Mouse (Mus musculus): ENCODE data around the gene Dusp16. TPM values are rescaled to one million over a fixed set of nuclear protein-coding genes. Genes with fewer than 3 reads are reported as not detected.

Dusp16 gene
- polyA plus RNA-seq, 1 experiment, result 3.3 TPM

DNA sequence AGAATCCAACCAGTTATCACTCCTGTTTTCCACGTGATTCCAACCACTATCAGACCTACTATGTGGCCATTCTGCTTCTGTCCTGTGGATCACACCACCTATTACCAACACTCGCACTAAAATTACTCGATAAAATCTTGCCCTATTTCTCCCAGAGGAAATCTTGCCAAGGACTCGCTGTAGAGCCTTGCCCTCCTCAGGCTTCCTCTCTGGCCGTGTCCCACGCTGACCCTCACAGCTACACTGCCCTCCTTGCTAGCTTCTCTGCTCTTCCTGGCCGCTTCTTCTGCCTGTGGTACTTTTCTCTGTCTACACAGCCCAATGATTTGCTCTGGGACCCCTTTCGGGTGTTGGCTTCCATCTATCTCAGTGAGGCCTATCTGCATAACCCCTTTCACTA is 59.6 kb downstream of the Dusp16 start:
- Histone ChIP-seq H3ac (ENCODE audit: control insufficient read depth, insufficient read length, low read depth) (no peak overlapping the region), H3K79me2 (ENCODE audit: control insufficient read depth, insufficient read depth) (no peaks in the 10 kb centered on the region), H3K79me3 (ENCODE audit: low read depth) (no peaks in the 10 kb centered on the region), H3K36me3 (ENCODE audit: control insufficient read depth, insufficient read depth) (no peaks in the 10 kb centered on the region), H3K27me3 (ENCODE audit: control insufficient read depth, insufficient read depth, insufficient read length) (no peaks in the 10 kb centered on the region), H3K4me3 (ENCODE audit: insufficient read depth, poor library complexity, severe bottlenecking) (no peak overlapping the region)
- TF ChIP-seq CEBPB (IDR thresholded peaks at IDR 0.05; ENCODE audit: low read depth) (no peak), CTCF (IDR thresholded peaks at IDR 0.05; ENCODE audit: control insufficient read depth, insufficient read depth, insufficient read length) (no peak), MAX (IDR thresholded peaks at IDR 0.05) (no peak), MYOD1 (IDR thresholded peaks at IDR 0.05; ENCODE audit: control insufficient read depth, insufficient read length, low read depth) (no peak), USF1 (IDR thresholded peaks at IDR 0.05; ENCODE audit: low read depth) (no peak)

DNA sequence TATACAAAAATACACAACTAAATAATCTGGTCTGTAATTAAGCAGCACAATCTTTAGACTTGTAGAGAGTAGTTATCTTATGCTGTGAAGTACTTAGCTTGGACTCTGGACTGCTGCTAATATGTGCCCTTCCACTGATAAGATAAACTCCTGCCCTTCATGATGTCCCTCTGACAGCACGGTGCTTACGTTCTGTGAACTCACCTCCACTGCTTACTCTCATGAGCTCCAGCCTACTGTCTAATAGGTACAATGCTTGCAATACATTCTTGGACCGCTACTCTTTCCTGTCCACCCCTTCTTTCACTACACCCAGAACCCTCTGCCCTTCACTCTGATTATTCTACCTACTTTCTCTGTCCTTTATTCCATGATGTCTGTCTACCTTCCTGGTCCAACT is 61.4 kb downstream of the Dusp16 start:
- no peak overlapping the region for H3K4me3 ChIP-seq (ENCODE audit: insufficient read depth, poor library complexity, severe bottlenecking)
- H3K27me3 ChIP-seq (ENCODE audit: control insufficient read depth, insufficient read depth, insufficient read length), result no peaks in the 10 kb centered on the region
- no peaks in the 10 kb centered on the region for H3K79me2 ChIP-seq (ENCODE audit: control insufficient read depth, insufficient read depth)
- no peaks in the 10 kb centered on the region for H3K36me3 ChIP-seq (ENCODE audit: control insufficient read depth, insufficient read depth)
- TF ChIP-seq CEBPB (IDR thresholded peaks at IDR 0.05; ENCODE audit: low read depth), result no peak
- TF ChIP-seq FOSL1 (IDR thresholded peaks at IDR 0.05; ENCODE audit: insufficient read depth, low read length, poor library complexity, severe bottlenecking), result no peak
- no peak overlapping the region for H3ac ChIP-seq (ENCODE audit: control insufficient read depth, insufficient read length, low read depth)
- no peaks in the 10 kb centered on the region for H3K79me3 ChIP-seq (ENCODE audit: low read depth)

DNA sequence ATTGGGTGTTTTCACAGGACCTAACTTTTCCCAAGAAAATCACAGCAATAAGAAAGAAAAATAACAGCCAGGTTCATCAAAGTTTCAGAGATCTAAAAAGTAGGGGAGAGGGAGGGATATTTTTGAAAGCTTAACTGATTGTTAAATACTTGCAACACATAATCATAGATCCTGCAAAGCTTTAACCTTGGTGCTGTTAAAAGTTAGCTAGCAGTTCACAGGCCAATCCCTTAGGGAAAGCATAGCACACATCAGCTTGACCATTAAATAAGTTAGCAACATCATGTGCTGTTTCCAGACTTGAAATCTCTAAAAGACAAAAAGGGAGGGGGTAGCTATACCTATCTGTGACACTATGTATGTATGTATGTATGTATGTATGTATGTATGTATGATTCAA is 67.0 kb downstream of the Dusp16 start:
- no peak for TF ChIP-seq CTCF (IDR thresholded peaks at IDR 0.05; ENCODE audit: control insufficient read depth, insufficient read depth, insufficient read length)
- no peak for TF ChIP-seq FOSL1 (IDR thresholded peaks at IDR 0.05; ENCODE audit: insufficient read depth, low read length, poor library complexity, severe bottlenecking)
- TF ChIP-seq MYOD1 (IDR thresholded peaks at IDR 0.05; ENCODE audit: control insufficient read depth, insufficient read length, low read depth), result no peak
- no peak for TF ChIP-seq USF1 (IDR thresholded peaks at IDR 0.05; ENCODE audit: low read depth)
- TF ChIP-seq MYOG (IDR thresholded peaks at IDR 0.05; ENCODE audit: control insufficient read depth, extremely low read depth, insufficient read length), result no peak
- TF ChIP-seq MAX (IDR thresholded peaks at IDR 0.05), result no peak
- no peak for TF ChIP-seq CEBPB (IDR thresholded peaks at IDR 0.05; ENCODE audit: low read depth)
- Histone ChIP-seq H3K36me3 (ENCODE audit: control insufficient read depth, insufficient read depth) (peaks cover 10% of the 10 kb centered on the region), H3K4me3 (ENCODE audit: insufficient read depth, poor library complexity, severe bottlenecking) (no peak overlapping the region), H3K27me3 (ENCODE audit: control insufficient read depth, insufficient read depth, insufficient read length) (no peaks in the 10 kb centered on the region), H3K79me3 (ENCODE audit: low read depth) (no peaks in the 10 kb centered on the region), H3K79me2 (ENCODE audit: control insufficient read depth, insufficient read depth) (no peaks in the 10 kb centered on the region), H3ac (ENCODE audit: control insufficient read depth, insufficient read length, low read depth) (no peak overlapping the region)

DNA sequence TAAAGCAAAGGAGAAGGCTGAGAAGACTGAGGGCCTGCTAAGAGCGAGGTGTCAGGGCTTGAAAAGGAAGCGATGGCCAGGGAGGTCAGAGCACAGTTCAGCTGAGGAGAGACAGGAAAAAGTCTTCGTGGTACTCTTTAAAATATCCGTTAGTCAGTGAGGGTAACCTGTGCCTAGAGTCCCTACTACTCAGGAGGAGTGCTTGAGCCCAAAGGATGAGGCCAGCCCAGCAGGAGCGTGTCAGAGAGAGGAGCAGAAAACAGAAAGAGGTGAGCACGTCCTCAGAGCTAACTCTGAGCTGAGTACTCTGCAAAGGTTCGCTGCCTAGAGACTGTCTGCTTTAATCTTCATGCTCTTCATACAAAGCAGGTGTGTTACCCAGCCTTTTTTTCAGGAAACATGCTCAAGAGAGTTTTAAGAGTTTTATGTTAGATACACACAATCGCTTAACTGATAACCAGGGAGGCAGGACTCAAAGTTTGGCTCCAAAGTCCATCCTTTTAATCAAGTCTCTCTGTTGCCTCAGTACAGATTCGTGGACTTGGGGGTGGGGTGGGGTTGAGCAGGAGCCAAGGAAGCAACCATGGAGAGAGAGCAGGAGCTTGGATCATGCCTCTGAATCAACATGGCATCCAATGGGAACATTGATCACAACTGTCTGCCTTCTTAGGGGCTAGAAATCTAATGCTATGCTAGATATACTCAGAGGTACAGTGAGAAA is 68.4 kb downstream of the Dusp16 start:
- no peaks in the 10 kb centered on the region for H3K79me3 ChIP-seq (ENCODE audit: low read depth)
- TF ChIP-seq CTCF (IDR thresholded peaks at IDR 0.05; ENCODE audit: control insufficient read depth, insufficient read depth, insufficient read length) (no peak), FOSL1 (IDR thresholded peaks at IDR 0.05; ENCODE audit: insufficient read depth, low read length, poor library complexity, severe bottlenecking) (no peak), USF1 (IDR thresholded peaks at IDR 0.05; ENCODE audit: low read depth) (no peak), CEBPB (IDR thresholded peaks at IDR 0.05; ENCODE audit: low read depth) (no peak)
- H3K27me3 ChIP-seq (ENCODE audit: control insufficient read depth, insufficient read depth, insufficient read length), result no peaks in the 10 kb centered on the region
- H3K4me3 ChIP-seq (ENCODE audit: insufficient read depth, poor library complexity, severe bottlenecking), result no peak overlapping the region
- H3K36me3 ChIP-seq (ENCODE audit: control insufficient read depth, insufficient read depth), result peaks cover 17% of the 10 kb centered on the region
- no peak overlapping the region for H3ac ChIP-seq (ENCODE audit: control insufficient read depth, insufficient read length, low read depth)
- no peaks in the 10 kb centered on the region for H3K79me2 ChIP-seq (ENCODE audit: control insufficient read depth, insufficient read depth)

DNA sequence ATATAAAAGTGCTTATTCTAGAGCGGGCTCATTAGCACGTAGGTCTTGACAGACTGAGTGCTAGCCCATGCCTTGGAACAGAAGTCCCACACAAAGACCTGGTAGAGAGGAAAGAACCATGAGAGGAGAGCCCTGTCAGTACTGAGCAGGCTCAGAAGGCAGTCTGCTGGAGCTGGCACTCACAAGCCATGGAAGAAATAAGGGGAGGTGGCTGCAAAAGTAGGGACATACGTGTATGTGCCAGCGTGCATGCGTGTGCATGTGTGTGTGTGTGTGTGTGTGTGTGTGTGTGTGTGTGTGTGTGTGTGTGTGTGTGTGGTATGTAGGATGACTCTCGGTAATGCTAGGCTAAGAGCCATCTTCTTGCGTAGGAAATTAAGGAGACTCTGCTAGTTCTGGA is 69.1 kb downstream of the Dusp16 start:
- no peaks in the 10 kb centered on the region for H3K27me3 ChIP-seq (ENCODE audit: control insufficient read depth, insufficient read depth, insufficient read length)
- H3ac ChIP-seq (ENCODE audit: control insufficient read depth, insufficient read length, low read depth), result no peak overlapping the region
- no peaks in the 10 kb centered on the region for H3K79me3 ChIP-seq (ENCODE audit: low read depth)
- H3K79me2 ChIP-seq (ENCODE audit: control insufficient read depth, insufficient read depth), result no peaks in the 10 kb centered on the region
- peaks cover 17% of the 10 kb centered on the region for H3K36me3 ChIP-seq (ENCODE audit: control insufficient read depth, insufficient read depth)
- no peak for TF ChIP-seq USF1 (IDR thresholded peaks at IDR 0.05; ENCODE audit: low read depth)
- no peak for TF ChIP-seq MYOG (IDR thresholded peaks at IDR 0.05; ENCODE audit: control insufficient read depth, extremely low read depth, insufficient read length)
- no peak for TF ChIP-seq CTCF (IDR thresholded peaks at IDR 0.05; ENCODE audit: control insufficient read depth, insufficient read depth, insufficient read length)
- no peak for TF ChIP-seq FOSL1 (IDR thresholded peaks at IDR 0.05; ENCODE audit: insufficient read depth, low read length, poor library complexity, severe bottlenecking)
- no peak for TF ChIP-seq MYOD1 (IDR thresholded peaks at IDR 0.05; ENCODE audit: control insufficient read depth, insufficient read length, low read depth)
- TF ChIP-seq MAX (IDR thresholded peaks at IDR 0.05), result no peak
- no peak for TF ChIP-seq CEBPB (IDR thresholded peaks at IDR 0.05; ENCODE audit: low read depth)
- H3K4me3 ChIP-seq (ENCODE audit: insufficient read depth, poor library complexity, severe bottlenecking), result no peak overlapping the region

DNA sequence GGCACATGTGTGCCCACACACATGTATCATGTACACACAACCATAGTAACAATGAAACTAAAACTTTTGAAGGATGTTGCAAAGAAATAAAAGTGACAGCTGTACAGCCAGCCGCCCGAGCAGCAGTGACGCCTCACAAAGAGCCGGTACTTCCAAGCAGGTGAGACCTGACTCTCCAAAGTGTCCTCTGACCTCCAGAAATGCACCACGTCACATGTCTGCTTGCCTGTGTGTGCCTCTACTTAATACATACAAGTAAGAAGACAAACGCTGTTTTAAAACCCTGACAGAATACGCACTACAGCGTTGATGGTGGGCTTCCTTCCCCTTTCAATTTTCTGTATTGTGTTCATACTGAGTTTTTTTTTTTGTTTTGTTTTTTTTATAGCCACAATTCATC is 69.5 kb downstream of the Dusp16 start:
- Histone ChIP-seq H3K79me3 (ENCODE audit: low read depth) (no peaks in the 10 kb centered on the region), H3ac (ENCODE audit: control insufficient read depth, insufficient read length, low read depth) (no peak overlapping the region), H3K27me3 (ENCODE audit: control insufficient read depth, insufficient read depth, insufficient read length) (no peaks in the 10 kb centered on the region), H3K4me3 (ENCODE audit: insufficient read depth, poor library complexity, severe bottlenecking) (no peak overlapping the region), H3K36me3 (ENCODE audit: control insufficient read depth, insufficient read depth) (peaks cover 17% of the 10 kb centered on the region), H3K79me2 (ENCODE audit: control insufficient read depth, insufficient read depth) (no peaks in the 10 kb centered on the region)
- TF ChIP-seq MAX (IDR thresholded peaks at IDR 0.05) (no peak), USF1 (IDR thresholded peaks at IDR 0.05; ENCODE audit: low read depth) (no peak), MYOD1 (IDR thresholded peaks at IDR 0.05; ENCODE audit: control insufficient read depth, insufficient read length, low read depth) (no peak), FOSL1 (IDR thresholded peaks at IDR 0.05; ENCODE audit: insufficient read depth, low read length, poor library complexity, severe bottlenecking) (no peak), CTCF (IDR thresholded peaks at IDR 0.05; ENCODE audit: control insufficient read depth, insufficient read depth, insufficient read length) (no peak), CEBPB (IDR thresholded peaks at IDR 0.05; ENCODE audit: low read depth) (no peak), MYOG (IDR thresholded peaks at IDR 0.05; ENCODE audit: control insufficient read depth, extremely low read depth, insufficient read length) (no peak)

All from C2C12 (cell line).